Mouse (Mus musculus) layer of hippocampus, adult 8-10 months (tissue): Measurements from ENCODE around the gene Rps18. TPM values are rescaled to one million over a fixed set of nuclear protein-coding genes. Genes with fewer than 3 reads are reported as not detected.

ENCODE experiments used
- DNase-seq, 2 experiments: peaks; one replicate each; pipeline ENCODE4 v3.0.0; 2022; ENCODE audit warnings: low spot score in 2 of 2
- total RNA-seq, 4 experiments: library from RNA; stranded (reverse); gene quantifications; 2 replicates each; pipeline ENCODE4 v1.2.4; 2022

The Rps18 gene
- total RNA-seq, 4 experiments from 2014 or later, result 273 to 401 (median 339) TPM

- no peak for DNase-seq
Measured at GRCm38 (mm10) chr17:33947430-33948089, 8.2 kb downstream of the Rps18 start.

DNA sequence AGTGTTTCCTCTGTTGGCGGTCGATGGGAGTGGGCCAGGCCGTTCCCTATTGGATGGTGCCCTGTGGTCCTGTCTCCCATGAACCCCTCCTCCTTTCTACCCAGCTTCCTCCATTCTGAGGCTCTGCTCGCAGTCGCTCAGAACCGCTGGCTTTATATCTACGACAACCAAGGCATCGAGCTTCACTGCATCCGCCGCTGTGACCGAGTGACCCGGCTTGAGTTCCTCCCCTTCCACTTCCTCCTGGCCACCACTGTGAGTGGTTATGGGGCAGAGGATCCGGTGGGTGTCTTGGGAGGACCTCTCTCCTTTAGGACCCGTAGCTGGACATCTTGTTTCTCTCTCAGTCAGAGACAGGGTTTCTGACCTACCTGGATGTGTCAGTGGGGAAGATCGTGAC, 12.3 kb downstream of the Rps18 start:
- DNase-seq, result no peak

DNA sequence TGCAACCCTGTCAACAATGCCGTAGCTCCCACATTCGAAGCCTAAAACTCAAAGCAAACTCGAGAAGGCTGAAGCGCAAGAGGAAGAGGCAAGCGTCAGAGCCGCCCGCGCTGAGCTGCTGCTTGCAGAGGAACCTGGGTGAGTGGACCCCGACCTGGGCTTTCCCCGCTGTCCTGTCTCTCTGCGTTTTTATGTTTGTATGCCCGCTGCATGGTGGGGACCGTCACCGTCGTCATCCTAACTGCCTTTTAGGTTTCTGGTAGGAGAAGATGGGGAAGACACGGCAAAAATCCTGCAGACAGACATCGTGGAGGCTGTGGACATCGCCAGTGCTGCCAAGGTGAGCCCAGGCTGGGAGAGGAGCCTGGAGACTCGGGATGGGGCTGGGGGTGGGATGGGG, 14.4 kb downstream of the Rps18 start:
- DNase-seq, result no peak

DNA sequence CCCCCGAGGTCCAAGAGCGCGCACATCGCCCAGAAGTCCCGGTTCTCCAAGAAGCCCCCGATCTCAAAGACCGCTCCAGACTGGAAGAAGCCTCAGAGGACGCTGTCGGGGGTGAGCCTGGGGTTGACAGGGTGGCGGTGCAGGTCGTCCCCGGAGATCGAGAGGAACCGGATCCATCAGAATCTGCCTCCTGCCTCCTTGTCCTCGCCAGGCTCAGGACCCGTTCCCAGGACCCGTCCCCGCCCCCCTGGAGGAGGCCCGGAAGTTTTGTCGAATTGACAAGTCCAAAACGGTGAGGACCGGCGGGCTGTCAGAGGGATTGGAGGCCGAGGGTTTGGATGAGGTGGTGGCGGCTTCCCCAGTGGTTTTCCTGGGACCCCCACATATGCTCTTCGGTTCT, 14.8 kb downstream of the Rps18 start:
- DNase-seq, result no peak

- peak; percentile 84 to 86 for DNase-seq
Measured at GRCm38 (mm10) chr17:33940206-33940805, 15.5 kb downstream of the Rps18 start, which contains the start of the genes Pfdn6 and Wdr46. TSS of gene Pfdn6 (minus strand) at chr17:33940343. TSS of gene Wdr46 (plus strand) at chr17:33940660.

GRCm38 (mm10) chr17:33938783-33939182, 17.0 kb downstream of the Rps18 start:
- no peak for DNase-seq

- no peak for DNase-seq
Measured at GRCm38 (mm10) chr17:33936993-33937392, 18.8 kb downstream of the Rps18 start.

DNA sequence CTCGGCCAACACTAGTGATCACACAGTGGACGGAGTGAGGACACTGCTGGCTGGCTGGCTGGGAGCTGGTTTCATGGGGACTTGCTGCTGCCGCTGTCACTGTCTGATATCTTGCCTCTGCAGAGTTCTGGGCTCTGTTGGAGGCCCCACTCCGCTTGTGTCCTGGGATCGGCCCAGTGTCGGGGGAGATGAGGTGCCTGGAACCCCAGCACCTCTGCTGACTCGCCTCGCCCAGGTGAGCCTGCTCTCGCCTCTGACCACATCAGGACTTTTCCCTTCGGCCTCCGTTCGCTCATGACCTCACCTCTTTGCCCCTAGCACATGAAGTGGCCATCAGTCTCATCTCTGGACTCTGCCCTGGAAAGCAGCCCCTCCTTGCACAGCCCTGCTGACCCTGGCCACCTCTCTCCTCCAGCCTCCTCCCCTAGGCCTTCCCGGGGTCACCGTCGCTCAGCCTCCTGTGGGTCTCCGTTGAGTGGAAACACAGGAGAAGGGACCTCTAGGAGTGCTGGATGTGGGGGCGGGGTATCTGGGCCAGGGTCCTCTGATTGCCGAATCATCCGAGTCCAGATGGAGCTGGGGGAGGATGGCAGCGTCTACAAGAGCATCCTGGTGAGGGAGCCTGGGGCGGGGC, 20.3 kb downstream of the Rps18 start:
- no peak for DNase-seq

DNA sequence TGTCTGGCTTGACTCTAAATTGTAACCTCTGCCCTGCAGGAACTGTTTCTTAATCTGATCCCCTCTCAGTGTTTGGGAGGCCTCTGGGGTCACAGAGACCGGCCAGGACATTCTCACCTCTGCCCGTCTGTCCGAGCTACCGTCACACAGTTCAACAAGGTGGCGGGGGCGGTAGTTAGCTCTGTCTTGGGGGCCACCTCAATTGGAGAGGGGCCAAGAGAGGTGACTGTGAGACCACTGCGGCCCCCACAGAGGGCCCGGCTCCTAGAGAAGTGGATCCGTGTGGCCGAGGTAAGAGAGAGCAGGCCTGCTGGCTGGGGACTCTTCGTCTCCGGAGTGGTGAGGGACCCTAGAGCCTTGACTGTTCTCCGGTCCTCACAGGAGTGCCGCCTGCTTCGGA, 22.8 kb downstream of the Rps18 start:
- DNase-seq, result no peak

DNA sequence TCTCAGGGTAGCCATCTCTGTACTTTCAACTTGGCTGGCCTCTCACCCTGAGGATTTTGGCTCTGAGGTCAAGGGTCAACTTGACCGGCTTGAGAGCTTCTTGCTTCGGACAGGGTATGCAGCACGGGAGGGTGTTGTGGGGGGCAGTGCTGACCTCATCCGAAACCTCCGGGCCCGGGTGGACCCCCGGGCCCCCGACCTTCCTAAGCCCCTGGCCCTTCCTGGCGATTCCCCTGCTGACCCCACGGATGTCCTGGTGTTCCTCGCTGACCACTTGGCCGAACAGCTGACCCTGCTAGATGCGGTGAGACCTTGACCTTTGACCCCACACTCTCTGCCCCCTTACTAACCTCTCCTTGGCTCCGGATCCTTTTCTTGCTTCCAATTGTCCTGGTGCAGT, 23.4 kb downstream of the Rps18 start:
- no peak for DNase-seq

- no peak for DNase-seq
Measured at GRCm38 (mm10) chr17:33931947-33932346, 23.9 kb downstream of the Rps18 start.

DNA sequence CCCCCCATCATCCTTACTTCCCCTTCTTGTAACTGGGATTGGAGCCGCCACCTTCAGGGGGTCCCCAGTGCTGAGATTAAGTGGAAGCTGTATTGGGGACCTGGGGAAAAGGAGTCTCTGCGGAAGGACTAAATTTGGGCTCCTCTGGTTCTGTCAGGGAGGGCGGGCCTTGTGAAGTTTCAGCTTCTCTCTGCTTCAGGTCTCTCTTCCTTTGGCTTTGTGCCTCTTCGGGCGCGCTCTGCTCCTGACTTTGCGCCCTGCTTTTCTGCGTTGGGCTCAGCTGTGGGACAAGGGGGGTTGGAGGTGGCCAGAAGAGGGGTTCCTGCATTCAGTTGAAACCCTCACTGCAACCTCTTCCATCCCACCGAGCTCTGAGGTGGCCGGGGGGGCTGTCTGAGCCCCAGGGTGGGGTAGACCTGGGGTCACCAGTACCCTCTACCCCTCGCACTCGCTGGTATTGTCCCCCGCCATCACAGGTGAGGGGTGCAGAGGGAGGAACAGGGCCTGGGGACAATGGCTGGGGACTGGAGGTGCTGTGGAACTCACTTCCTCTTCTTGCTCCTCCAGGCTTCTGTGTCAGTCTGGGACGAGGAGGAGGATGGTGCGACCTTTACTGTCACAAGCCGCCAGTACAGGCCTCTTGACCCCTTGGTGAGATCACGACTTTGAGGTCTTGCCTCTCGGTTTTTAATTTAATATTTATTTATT, 24.5 kb downstream of the Rps18 start:
- no peak for DNase-seq

DNA sequence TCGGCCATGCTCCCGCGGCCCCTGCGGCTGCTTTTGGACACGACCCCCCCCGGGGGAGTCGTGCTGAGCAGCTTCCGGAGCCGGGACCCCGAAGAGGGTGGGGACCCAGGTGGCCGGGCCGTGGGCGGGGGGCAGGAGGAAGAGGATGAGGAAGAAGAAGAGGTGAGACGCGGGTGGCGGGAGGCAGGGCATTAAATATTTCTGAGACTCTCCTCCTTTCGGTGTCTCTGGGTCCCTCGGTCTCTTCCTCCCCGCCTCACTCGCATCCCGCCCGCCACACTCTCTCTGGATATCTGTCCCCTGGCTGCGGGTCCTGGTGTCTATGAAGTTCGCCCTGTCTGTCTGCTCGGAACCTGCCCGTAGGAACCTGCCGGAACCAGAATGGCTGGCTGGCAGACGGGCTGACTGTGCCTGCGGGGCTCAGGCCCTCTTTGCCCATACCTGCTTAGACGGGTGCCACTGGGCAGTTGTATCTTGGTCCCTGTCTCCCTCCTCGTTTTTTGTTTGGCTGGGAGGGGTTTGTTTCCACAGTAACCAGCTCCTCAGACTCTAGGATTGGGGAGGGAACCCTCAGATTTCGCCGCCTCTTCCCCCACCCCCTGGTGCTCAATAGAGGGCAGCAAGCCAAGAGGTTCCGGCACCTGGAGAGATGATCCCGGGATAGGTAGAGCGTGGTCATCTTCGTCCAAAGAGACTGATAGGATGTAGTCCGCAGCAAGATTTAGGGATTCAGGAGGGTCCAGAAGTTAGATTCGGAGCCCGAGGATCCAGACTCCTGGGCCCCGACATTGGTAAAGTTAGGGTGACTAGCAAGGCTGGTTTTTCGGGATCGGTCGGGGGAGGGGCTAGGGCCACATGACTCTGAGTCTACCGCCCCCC, 25.3 kb downstream of the Rps18 start:
- DNase-seq, result peak in 1 of 2 experiments; percentile 65

- peak in 1 of 2 experiments; percentile 90 for DNase-seq
Measured at GRCm38 (mm10) chr17:33929371-33930279, 26.2 kb downstream of the Rps18 start, which contains the start of gene Rgl2. TSS of gene Rgl2 (plus strand) at chr17:33929543.

DNA sequence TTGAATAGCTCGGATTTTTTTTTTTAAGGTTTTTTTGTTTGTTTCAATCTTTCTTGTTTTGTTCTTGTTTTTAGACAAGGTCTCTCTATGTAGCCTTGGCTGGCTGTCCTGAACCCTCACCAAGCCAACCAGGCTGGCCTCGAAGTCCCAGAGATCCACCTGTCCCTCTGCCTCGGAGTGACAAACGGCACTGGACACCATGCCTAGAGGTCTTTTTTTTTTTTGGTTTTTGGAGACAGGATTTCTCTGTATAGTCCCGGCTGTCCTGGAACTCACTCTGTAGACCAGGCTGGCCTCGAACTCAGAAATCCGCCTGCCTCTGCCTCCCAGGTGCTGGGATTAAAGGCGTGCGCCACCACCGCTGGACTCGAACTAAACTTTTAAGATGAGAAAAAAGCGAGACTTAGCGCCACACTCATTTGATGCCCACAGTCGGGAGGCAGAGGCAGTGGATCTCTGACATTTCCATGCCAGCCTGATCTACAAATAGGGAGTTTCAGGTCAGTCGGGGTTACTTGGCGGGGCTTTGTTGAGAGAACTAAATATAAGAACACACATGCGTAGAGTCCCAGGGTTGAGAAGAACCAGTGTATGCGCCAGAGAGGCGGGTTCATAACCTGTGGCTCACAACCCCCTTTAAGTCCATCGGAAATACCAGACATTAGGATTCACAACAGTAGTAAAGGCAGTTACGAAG, 27.4 kb downstream of the Rps18 start:
- DNase-seq, result no peak

- DNase-seq, result no peak
Measured at GRCm38 (mm10) chr17:33926207-33926932, 29.4 kb downstream of the Rps18 start.

GRCm38 (mm10) chr17:33925406-33926116, 30.2 kb downstream of the Rps18 start:
- DNase-seq, result no peak
